Mouse (Mus musculus): Measurements from ENCODE around the gene Rhebl1.

Rhebl1 gene

GRCm38 (mm10) chr15:98904692-98905091, 10.4 kb upstream of the Rhebl1 start:
- peak; percentile 81 for DNase-seq

GRCm38 (mm10) chr15:98902600-98902999, 8.3 kb upstream of the Rhebl1 start:
- DNase-seq, result no peak

- DNase-seq, result no peak
Measured at GRCm38 (mm10) chr15:98901530-98901929, 7.2 kb upstream of the Rhebl1 start.

GRCm38 (mm10) chr15:98897928-98898800, 3.8 kb upstream of the Rhebl1 start, which contains the start of gene Dhh:
Gene Dhh, minus strand, starts transcription at chr15:98898540.
- DNase-seq, result peak; percentile 68

- peak; percentile 33 for DNase-seq
Measured at GRCm38 (mm10) chr15:98897495-98897894, 3.2 kb upstream of the Rhebl1 start.

GRCm38 (mm10) chr15:98895635-98896589, 1.6 kb upstream of the Rhebl1 start:
- peak; percentile 84 for DNase-seq

GRCm38 (mm10) chr15:98894746-98895634, 650 bp upstream of the Rhebl1 start:
- peak; percentile 37 for DNase-seq

GRCm38 (mm10) chr15:98893036-98893435, 1.3 kb downstream of the Rhebl1 start:
- DNase-seq, result no peak

GRCm38 (mm10) chr15:98891907-98892606, 2.3 kb downstream of the Rhebl1 start:
- DNase-seq, result peak; percentile 86

- DNase-seq, result no peak
Measured at GRCm38 (mm10) chr15:98891198-98891742, 3.1 kb downstream of the Rhebl1 start.

- DNase-seq, result no peak
Measured at GRCm38 (mm10) chr15:98887526-98887925, 6.8 kb downstream of the Rhebl1 start.

- no peak for DNase-seq
Measured at GRCm38 (mm10) chr15:98886667-98887387, 7.5 kb downstream of the Rhebl1 start.

GRCm38 (mm10) chr15:98884106-98884505, 10.2 kb downstream of the Rhebl1 start:
- DNase-seq, result no peak

GRCm38 (mm10) chr15:98883661-98884060, 10.7 kb downstream of the Rhebl1 start:
- DNase-seq, result no peak

GRCm38 (mm10) chr15:98881656-98882008, 12.7 kb downstream of the Rhebl1 start:
- no peak for DNase-seq

GRCm38 (mm10) chr15:98880978-98881655, 13.2 kb downstream of the Rhebl1 start:
- peak; percentile 98 for DNase-seq

- peak; percentile 90 for DNase-seq
Measured at GRCm38 (mm10) chr15:98877331-98877730, 17.0 kb downstream of the Rhebl1 start.

GRCm38 (mm10) chr15:98871916-98872888, 22.1 kb downstream of the Rhebl1 start:
- DNase-seq, result peak; percentile 98

Measured in embryo, embryonic 11 days (tissue).